ENCODE assay signal across 30 mouse cellular contexts in the genomic region with DNA sequence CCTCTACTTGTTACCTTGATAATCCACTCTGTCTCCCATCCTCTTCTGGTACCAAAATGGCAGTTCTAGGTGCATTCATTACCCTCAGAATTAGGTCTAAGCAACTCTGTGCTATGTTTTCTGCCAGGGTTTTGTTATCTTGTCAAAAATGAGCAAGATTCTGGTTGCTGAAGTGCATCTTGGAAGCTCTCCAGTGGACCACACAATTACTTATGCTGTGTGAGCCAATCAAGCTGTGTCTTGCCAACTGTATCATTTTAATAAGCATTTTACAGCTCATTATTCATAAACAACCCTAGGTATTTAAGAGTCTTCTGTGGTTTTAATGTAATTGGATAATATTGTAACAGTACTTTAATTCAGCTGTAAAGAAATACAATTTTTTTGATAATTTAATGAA. TPM values are rescaled to one million over a fixed set of nuclear protein-coding genes. Genes with fewer than 3 reads are reported as not detected.
DNase-seq lines count a peak whose midpoint lies in the region; ATAC-seq lines count a peak whose summit lies in the region.
"Had no signal": no experiment of that assay in that cellular context is flagged by ENCODE, and none has a peak within 500 bp of the region (broad histone marks: within the 10 kb centered on the region; RNA-seq: fewer than 3 reads in every experiment).

No protein-coding gene starts in this region.

- H3K27me3 ChIP-seq in lung, embryonic 16.5 days (ENCODE audit: control insufficient read depth, insufficient read depth, low read depth, low read length): no peaks in the 10 kb centered on the region
- H3K27me3 ChIP-seq in limb, embryonic 10.5 days (ENCODE audit: low read depth, poor library complexity, severe bottlenecking): no peaks in the 10 kb centered on the region
- H3K27me3 ChIP-seq: embryonic facial prominence, embryonic 13.5 days; forebrain, embryonic 12.5 days; heart, embryonic 12.5 days; heart, embryonic 15.5 days; hindbrain, embryonic 15.5 days; intestine, embryonic 15.5 days had no signal

- 0 out of 2 replicates have a peak, but pooled peaks have one; percentile 26 for ATAC-seq in lung, embryonic 16.5 days (ENCODE audit: low read depth)
- ATAC-seq: forebrain, postnatal 0 days; intestine, embryonic 15.5 days; Patski had no signal

- no peaks in the 10 kb centered on the region for H3K36me3 ChIP-seq in lung, embryonic 16.5 days (ENCODE audit: control insufficient read depth, insufficient read depth, low read length)
- no peaks in the 10 kb centered on the region for H3K36me3 ChIP-seq in limb, embryonic 10.5 days
- H3K36me3 ChIP-seq: embryonic facial prominence, embryonic 10.5 days; embryonic facial prominence, embryonic 13.5 days; forebrain, embryonic 12.5 days; heart, embryonic 12.5 days; heart, embryonic 15.5 days; hindbrain, embryonic 15.5 days; intestine, embryonic 15.5 days had no signal

- H3K4me2 ChIP-seq in lung, embryonic 16.5 days (ENCODE audit: low read depth, low read length): no peak overlapping the region
- H3K4me2 ChIP-seq: embryonic facial prominence, embryonic 13.5 days; forebrain, embryonic 12.5 days; heart, embryonic 12.5 days; heart, embryonic 15.5 days; hindbrain, embryonic 15.5 days; intestine, embryonic 15.5 days had no signal

- DNase-seq in cerebellum, postnatal 10 days: peak; percentile 42 to 45
- DNase-seq in cerebellum, postnatal 4 days (ENCODE audit: low spot score in 2 of 2): no peak
- DNase-seq in heart, adult 11 months: peak; percentile 48
- DNase-seq in heart, postnatal 14 days: no peak
- DNase-seq in lung, postnatal 14 days: no peak
- peak; percentile 79 for DNase-seq in Muller cell, postnatal 12 days (ENCODE audit: inconsistent ontology term)
- DNase-seq in limb, embryonic 10.5 days (ENCODE audit: low spot score): no peak
- DNase-seq: adrenal gland, postnatal 10 days; adrenal gland, postnatal 36 days; cerebellum, adult 11-12 months; cerebellum, adult 8-10 months; cerebellum, postnatal 25 days; embryo, embryonic 11 days; forebrain, postnatal 0 days; gastrocnemius, adult 2 months; gastrocnemius, postnatal 14 days; heart, adult 18-20 months; heart, postnatal 10 days; heart, postnatal 4 days had no signal

- H3K27ac ChIP-seq in lung, embryonic 16.5 days (ENCODE audit: low read length): no peak overlapping the region
- no peak overlapping the region for H3K27ac ChIP-seq in limb, embryonic 10.5 days
- H3K27ac ChIP-seq: embryonic facial prominence, embryonic 10.5 days; embryonic facial prominence, embryonic 13.5 days; forebrain, embryonic 12.5 days; gastrocnemius, adult 2 months; heart, embryonic 15.5 days; hindbrain, embryonic 15.5 days; intestine, embryonic 15.5 days had no signal

- no peaks in the 10 kb centered on the region for H3K9me3 ChIP-seq in lung, embryonic 16.5 days (ENCODE audit: control insufficient read depth, low read length)
- no peaks in the 10 kb centered on the region for H3K9me3 ChIP-seq in limb, embryonic 10.5 days (replicated peaks)
- H3K9me3 ChIP-seq: embryonic facial prominence, embryonic 10.5 days; embryonic facial prominence, embryonic 13.5 days; forebrain, embryonic 12.5 days; heart, embryonic 12.5 days; heart, embryonic 15.5 days; hindbrain, embryonic 15.5 days; intestine, embryonic 15.5 days had no signal

- intact Hi-C loops in heart, postnatal 14 days (cut with DNase I): no loop called here

- H3K4me3 ChIP-seq in lung, embryonic 16.5 days (ENCODE audit: low read length): no peak overlapping the region
- no peak overlapping the region for H3K4me3 ChIP-seq in limb, embryonic 10.5 days
- H3K4me3 ChIP-seq: embryonic facial prominence, embryonic 10.5 days; embryonic facial prominence, embryonic 13.5 days; erythroblast, embryonic 14.5 days; forebrain, embryonic 12.5 days; gastrocnemius, adult 2 months; heart, embryonic 12.5 days; heart, embryonic 15.5 days; hindbrain, embryonic 15.5 days; intestine, embryonic 15.5 days had no signal

- no peak overlapping the region for H3K9ac ChIP-seq in lung, embryonic 16.5 days (ENCODE audit: low read length)
- H3K9ac ChIP-seq: embryonic facial prominence, embryonic 13.5 days; forebrain, embryonic 12.5 days; forebrain, postnatal 0 days; heart, embryonic 12.5 days; heart, embryonic 15.5 days; hindbrain, embryonic 15.5 days; intestine, embryonic 15.5 days had no signal

- H3K4me1 ChIP-seq in lung, embryonic 16.5 days (replicated peaks; ENCODE audit: control insufficient read depth, insufficient read depth, low read length): peaks cover 4% of the 10 kb centered on the region; the same call in 1 of the 2 replicates
- H3K4me1 ChIP-seq in limb, embryonic 10.5 days: no peaks in the 10 kb centered on the region
- H3K4me1 ChIP-seq: embryonic facial prominence, embryonic 10.5 days; embryonic facial prominence, embryonic 13.5 days; forebrain, embryonic 12.5 days; heart, embryonic 12.5 days; heart, embryonic 15.5 days; hindbrain, embryonic 15.5 days; intestine, embryonic 15.5 days had no signal

RNA-seq across cellular contexts. Expression of gene Fmo4, which starts 17.3 kb away (rescaled TPM):
- under 1 TPM in 1 of 2 experiments, not detected in 1; 0.31 TPM for total RNA-seq in heart, postnatal 14 days (2021)
- polyA plus RNA-seq in lung, embryonic 16.5 days (2015; fragmentation: Nextera tagmentation; extraction: Ambion mirVana): 2.4 and 3.3 TPM in 2 replicates
- polyA plus RNA-seq in limb, embryonic 10.5 days (2016; fragmentation: Nextera tagmentation; extraction: Ambion mirVana): 0.08 TPM in 1 of 2 replicates, not detected in the other
- total RNA-seq: ES-E14; gastrocnemius, adult 2 months; heart, adult 18-20 months had no signal
- polyA plus RNA-seq: erythroblast, embryonic 14.5 days; heart, embryonic 12.5 days had no signal

RNA-seq across cellular contexts. Expression of gene Prrc2c, which starts 56.1 kb away (rescaled TPM):
- 10 to 100 TPM; 93.2 to 98.1 TPM for total RNA-seq in heart, postnatal 14 days (2021)
- 147 TPM in 2 replicates for polyA plus RNA-seq in lung, embryonic 16.5 days (2015; fragmentation: Nextera tagmentation; extraction: Ambion mirVana)
- polyA plus RNA-seq in limb, embryonic 10.5 days (2016; fragmentation: Nextera tagmentation; extraction: Ambion mirVana): 144 and 146 TPM in 2 replicates

Comparison
In these comparisons a context has a peak if more than half of its experiments do, and no peak if none do; other contexts are left out.
1. DNase-seq: peak in cerebellum, postnatal 10 days (2 of 2), heart, adult 11 months (single experiment) and Muller cell, postnatal 12 days (single experiment); none in cerebellum, postnatal 4 days (0 of 2), heart, postnatal 14 days (0 of 2), lung, postnatal 14 days (single experiment) and limb, embryonic 10.5 days (single experiment).